Mouse (Mus musculus) left cerebral cortex, postnatal 4 days (tissue): ENCODE data around the gene Gm26566. TPM values are rescaled to one million over a fixed set of nuclear protein-coding genes. Genes with fewer than 3 reads are reported as not detected.
A peak's percentile ranks its signal among the peaks of the same experiment; 100 is the strongest.
"Not testable (repeated sequence)": the region's sequence is repeated elsewhere in the genome, so short reads cannot be mapped to it uniquely, and the experiment has no call there.

Source experiments
- DNase-seq: peaks from one replicate; pipeline ENCODE4 v3.0.0-alpha.2; 2022
- intact Hi-C: fragments of 180-260 bp; cut with DNase I; formaldehyde crosslinking; loops from one replicate; pipeline ENCODE4 v1.15.1; 2025
- total RNA-seq, 2 experiments: library from RNA; stranded (reverse); gene quantifications; 2 replicates each; pipeline ENCODE4 v1.2.3; 2021

The Gm26566 gene
- total RNA-seq, 2 experiments from 2014 or later = 1.5 to 1.7 TPM

GRCm38 (mm10) chr4:88727324-88727723, 5.7 kb downstream of the Gm26566 start:
- DNase-seq = no peak
- intact Hi-C loops = no loop called here

- intact Hi-C loops = no loop called here
- DNase-seq = peak; percentile 62
These were observed 16.9 kb downstream of the Gm26566 start for GRCm38 (mm10) chr4:88738480-88738879.

- no peak for DNase-seq
- intact Hi-C loops = no loop called here
These were observed 17.4 kb downstream of the Gm26566 start for GRCm38 (mm10) chr4:88739036-88739435.

- intact Hi-C loops = no loop called here
- DNase-seq = no peak
These were observed 19.8 kb downstream of the Gm26566 start for GRCm38 (mm10) chr4:88741426-88741825.

- intact Hi-C loops = no loop called here
- no peak for DNase-seq
These were observed 21.3 kb downstream of the Gm26566 start for GRCm38 (mm10) chr4:88742771-88743371.

GRCm38 (mm10) chr4:88744207-88744606, 22.6 kb downstream of the Gm26566 start:
- no peak for DNase-seq
- intact Hi-C loops = no loop called here

GRCm38 (mm10) chr4:88749926-88750325, 28.3 kb downstream of the Gm26566 start:
- intact Hi-C loops = no loop called here

GRCm38 (mm10) chr4:88754818-88755340, 33.3 kb downstream of the Gm26566 start, which contains the start of gene Gm13271:
Gene Gm13271, plus strand, starts transcription at chr4:88754868.
- peak; percentile 45 for DNase-seq

More at GRCm38 (mm10) chr4:88749926-88750325, 28.3 kb downstream of the Gm26566 start:
- DNase-seq = no peak

GRCm38 (mm10) chr4:88756581-88757513, 35.2 kb downstream of the Gm26566 start:
- DNase-seq, intact Hi-C loops: not testable (repeated sequence)

More at GRCm38 (mm10) chr4:88754818-88755340, 33.3 kb downstream of the Gm26566 start, which contains the start of gene Gm13271:
- intact Hi-C loops = not testable (repeated sequence)

GRCm38 (mm10) chr4:88757628-88758031, 36.0 kb downstream of the Gm26566 start:
- peak; percentile 82 for DNase-seq
- intact Hi-C loops = not testable (repeated sequence)

- DNase-seq, intact Hi-C loops: not testable (repeated sequence)
These were observed 37.1 kb downstream of the Gm26566 start for GRCm38 (mm10) chr4:88758751-88759150.

GRCm38 (mm10) chr4:88759610-88760268, 38.1 kb downstream of the Gm26566 start, which contains the start of gene Gm13283:
Gene Gm13283, plus strand, starts transcription at chr4:88760119.
- intact Hi-C loops = not testable (repeated sequence)

GRCm38 (mm10) chr4:88760431-88760830, 38.8 kb downstream of the Gm26566 start:
- peak; percentile 68 for DNase-seq
- intact Hi-C loops = not testable (repeated sequence)

More at GRCm38 (mm10) chr4:88759610-88760268, 38.1 kb downstream of the Gm26566 start, which contains the start of gene Gm13283:
- not testable (repeated sequence) for DNase-seq

GRCm38 (mm10) chr4:88761776-88762175, 40.2 kb downstream of the Gm26566 start:
- intact Hi-C loops = not testable (repeated sequence)
- peak; percentile 61 for DNase-seq

- DNase-seq, intact Hi-C loops: not testable (repeated sequence)
These were observed 40.7 kb downstream of the Gm26566 start for GRCm38 (mm10) chr4:88762341-88762740.

GRCm38 (mm10) chr4:88763384-88764018, 41.9 kb downstream of the Gm26566 start:
- intact Hi-C loops = not testable (repeated sequence)
- peak; percentile 29 for DNase-seq
